Mouse (Mus musculus) right cerebral cortex, postnatal 25 days (tissue): ENCODE data around the gene Mycs.

Experiments
- DNase-seq: peaks from one replicate; pipeline ENCODE4 v3.0.0; 2022

Mycs gene

GRCm38 (mm10) chrX:5469165-5469564 lies at the start of gene Mycs:
TSS of gene Mycs (minus strand) at chrX:5469265.
- DNase-seq: no peak

- DNase-seq: peak; percentile 21
These were observed 1.0 kb downstream of the Mycs start for GRCm38 (mm10) chrX:5468022-5468421.
